17 mouse cellular contexts compared by ENCODE assay signal in the genomic region with DNA sequence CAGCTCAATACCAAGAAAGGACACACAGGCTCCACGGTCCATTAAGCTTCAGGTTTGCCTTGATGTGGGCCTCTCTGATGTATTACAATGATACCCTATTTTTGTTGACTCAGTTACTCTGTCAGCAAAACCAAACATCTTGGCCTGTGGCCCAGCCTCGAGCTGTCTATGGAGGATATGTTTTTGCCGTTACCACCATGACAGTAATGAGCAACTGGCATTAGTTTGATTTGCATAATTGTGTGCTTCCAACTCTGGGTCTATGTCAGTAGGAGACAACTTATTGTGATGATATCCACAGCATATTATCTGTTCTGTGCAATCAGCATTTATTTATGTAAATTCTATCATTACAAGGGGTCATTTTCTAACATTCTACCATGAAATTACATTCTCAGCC.
A peak's percentile ranks its signal among the peaks of the same experiment; 100 is the strongest.
DNase-seq lines count a peak whose midpoint lies in the region; ATAC-seq and TF ChIP-seq lines count a peak whose summit lies in the region.
"Had no signal": no experiment of that assay in that cellular context is flagged by ENCODE, and none has a peak within 500 bp of the region (broad histone marks: within the 10 kb centered on the region; RNA-seq: fewer than 3 reads in every experiment).

No protein-coding gene starts in this region.

- no peaks in the 10 kb centered on the region for H3K9me3 ChIP-seq in kidney, embryonic 16.5 days (ENCODE audit: low read length)
- H3K9me3 ChIP-seq in forebrain, embryonic 14.5 days (replicated peaks; ENCODE audit: control insufficient read depth, low read length), result no peaks in the 10 kb centered on the region
- H3K9me3 ChIP-seq in forebrain, postnatal 0 days (ENCODE audit: low read length), result no peaks in the 10 kb centered on the region
- H3K9me3 ChIP-seq: embryonic facial prominence, embryonic 13.5 days; heart, embryonic 12.5 days had no signal

- no peak for DNase-seq in kidney, postnatal 4 days
- peak; percentile 31 to 32 for DNase-seq in right cerebral cortex, postnatal 10 days (ENCODE audit: low spot score in 2 of 2)
- no peak for DNase-seq in right cerebral cortex, adult 18-20 months
- peak; percentile 77 for DNase-seq in forebrain, embryonic 14.5 days (ENCODE audit: low spot score)
- DNase-seq in forebrain, postnatal 0 days, result peak; percentile 37
- DNase-seq in adrenal gland, postnatal 10 days, result no peak
- DNase-seq: adrenal gland, adult 8-10 months; cerebellum, adult 11-12 months; cerebellum, adult 9-11 months; cerebellum, postnatal 36 days; gastrocnemius, postnatal 14 days; heart, postnatal 36 days; kidney, adult 11 months had no signal

- no peak for TF ChIP-seq CTCF in forebrain, postnatal 0 days (IDR thresholded peaks at IDR 0.05; ENCODE audit: low read depth)

- ATAC-seq in kidney, embryonic 16.5 days (ENCODE audit: low FRiP score, low TSS enrichment), result peak; percentile 15; the same call in 1 of the 2 replicates
- peak; percentile 85 for ATAC-seq in forebrain, embryonic 14.5 days
- ATAC-seq in forebrain, postnatal 0 days, result peak; percentile 64; the same call in 1 of the 2 replicates
- ATAC-seq: hindbrain, postnatal 0 days had no signal

- no peak overlapping the region for H3K4me2 ChIP-seq in kidney, embryonic 16.5 days (replicated peaks; ENCODE audit: low read depth, low read length)
- no peak overlapping the region for H3K4me2 ChIP-seq in forebrain, embryonic 14.5 days (ENCODE audit: low read length)
- no peak overlapping the region for H3K4me2 ChIP-seq in forebrain, postnatal 0 days (ENCODE audit: low read depth)
- H3K4me2 ChIP-seq: embryonic facial prominence, embryonic 13.5 days; heart, embryonic 12.5 days had no signal

- peaks cover 3% of the 10 kb centered on the region; the same call in 1 of the 2 replicates for H3K4me1 ChIP-seq in kidney, embryonic 16.5 days (ENCODE audit: insufficient read depth, low read length)
- no peaks in the 10 kb centered on the region for H3K4me1 ChIP-seq in forebrain, embryonic 14.5 days (ENCODE audit: control insufficient read depth, insufficient read depth, low read length)
- H3K4me1 ChIP-seq in forebrain, postnatal 0 days (ENCODE audit: insufficient read depth), result 0 out of 2 replicates have a peak, but pooled peaks cover 5% of the 10 kb centered on the region
- H3K4me1 ChIP-seq: heart, embryonic 12.5 days had no signal

- WGBS in kidney, embryonic 16.5 days, result 55% methylated on average over 3 of the region's 3 CpGs
- WGBS in forebrain, embryonic 14.5 days, result 30% methylated on average over 3 of the region's 3 CpGs
- WGBS in forebrain, postnatal 0 days, result 32% methylated on average over 3 of the region's 3 CpGs

- no peak overlapping the region for H3K9ac ChIP-seq in kidney, embryonic 16.5 days (replicated peaks; ENCODE audit: low read length)
- H3K9ac ChIP-seq in forebrain, embryonic 14.5 days (ENCODE audit: low read length), result no peak overlapping the region
- H3K9ac ChIP-seq in forebrain, postnatal 0 days, result no peak overlapping the region
- H3K9ac ChIP-seq: embryonic facial prominence, embryonic 13.5 days; heart, embryonic 12.5 days had no signal

- H3K27me3 ChIP-seq in kidney, embryonic 16.5 days (ENCODE audit: insufficient read depth, low read length), result no peaks in the 10 kb centered on the region
- no peaks in the 10 kb centered on the region for H3K27me3 ChIP-seq in forebrain, embryonic 14.5 days (replicated peaks; ENCODE audit: control insufficient read depth, insufficient read depth, low read length)
- no peaks in the 10 kb centered on the region for H3K27me3 ChIP-seq in forebrain, postnatal 0 days (ENCODE audit: insufficient read depth, low read length)
- H3K27me3 ChIP-seq: embryonic facial prominence, embryonic 13.5 days; heart, embryonic 12.5 days had no signal

- H3K27ac ChIP-seq in kidney, embryonic 16.5 days (ENCODE audit: low read length), result no peak overlapping the region
- H3K27ac ChIP-seq in forebrain, embryonic 14.5 days (ENCODE audit: low read depth, low read length), result no peak overlapping the region
- no peak overlapping the region for H3K27ac ChIP-seq in forebrain, postnatal 0 days (ENCODE audit: low read depth, low read length)
- H3K27ac ChIP-seq: embryonic facial prominence, embryonic 13.5 days; hindbrain, postnatal 0 days had no signal

- no peak overlapping the region for H3K4me3 ChIP-seq in kidney, embryonic 16.5 days (ENCODE audit: low read length)
- H3K4me3 ChIP-seq in forebrain, embryonic 14.5 days (ENCODE audit: low read depth, low read length), result no peak overlapping the region
- H3K4me3 ChIP-seq in forebrain, postnatal 0 days (ENCODE audit: low read depth, low read length), result no peak overlapping the region
- H3K4me3 ChIP-seq: embryonic facial prominence, embryonic 13.5 days; heart, embryonic 12.5 days had no signal

- H3K36me3 ChIP-seq in kidney, embryonic 16.5 days (ENCODE audit: insufficient read depth, low read length), result no peaks in the 10 kb centered on the region
- H3K36me3 ChIP-seq in forebrain, embryonic 14.5 days (ENCODE audit: control insufficient read depth, insufficient read depth, low read length), result no peaks in the 10 kb centered on the region
- no peaks in the 10 kb centered on the region for H3K36me3 ChIP-seq in forebrain, postnatal 0 days (ENCODE audit: insufficient read depth)
- H3K36me3 ChIP-seq: embryonic facial prominence, embryonic 13.5 days; heart, embryonic 12.5 days had no signal

Comparison
In these comparisons a context has a peak if more than half of its experiments do, and no peak if none do; other contexts are left out.
1. DNase-seq: peak in right cerebral cortex, postnatal 10 days (2 of 2), forebrain, embryonic 14.5 days (single experiment) and forebrain, postnatal 0 days (single experiment); none in kidney, postnatal 4 days (0 of 2), right cerebral cortex, adult 18-20 months (single experiment) and adrenal gland, postnatal 10 days (single experiment).
2. ATAC-seq: peak in every context shown above with its lines; median percentile 85 in forebrain, embryonic 14.5 days; 64 in forebrain, postnatal 0 days; 15 in kidney, embryonic 16.5 days.